Mouse (Mus musculus): ENCODE results near the gene Tmprss12. TPM values are rescaled to one million over a fixed set of nuclear protein-coding genes. Genes with fewer than 3 reads are reported as not detected.
"Not testable (repeated sequence)": the region's sequence is repeated elsewhere in the genome, so short reads cannot be mapped to it uniquely, and the experiment has no call there.

Tmprss12 gene
- total and polyA plus RNA-seq, 2 experiments from 2014 or later, result not detected

GRCm38 (mm10) chr15:100337847-100338246 is 57.2 kb downstream of the Tmprss12 start:
- H3K4me1 ChIP-seq (ENCODE audit: insufficient read depth); H3K27me3 ChIP-seq (ENCODE audit: insufficient read depth, low read length); H3K27ac ChIP-seq (ENCODE audit: low read depth, low read length); ATAC-seq; H3K36me3 ChIP-seq (ENCODE audit: insufficient read depth); H3K4me3 ChIP-seq (ENCODE audit: low read depth, low read length); DNase-seq; H3K9ac ChIP-seq; H3K9me3 ChIP-seq (ENCODE audit: low read length); H3K4me2 ChIP-seq (ENCODE audit: low read depth): not testable (repeated sequence)
- 47% methylated on average over 9 of the region's 10 CpGs for WGBS
- TF ChIP-seq CTCF (IDR thresholded peaks at IDR 0.05; ENCODE audit: low read depth), result peak; percentile 42; the same call in 1 of the 2 replicates

DNA sequence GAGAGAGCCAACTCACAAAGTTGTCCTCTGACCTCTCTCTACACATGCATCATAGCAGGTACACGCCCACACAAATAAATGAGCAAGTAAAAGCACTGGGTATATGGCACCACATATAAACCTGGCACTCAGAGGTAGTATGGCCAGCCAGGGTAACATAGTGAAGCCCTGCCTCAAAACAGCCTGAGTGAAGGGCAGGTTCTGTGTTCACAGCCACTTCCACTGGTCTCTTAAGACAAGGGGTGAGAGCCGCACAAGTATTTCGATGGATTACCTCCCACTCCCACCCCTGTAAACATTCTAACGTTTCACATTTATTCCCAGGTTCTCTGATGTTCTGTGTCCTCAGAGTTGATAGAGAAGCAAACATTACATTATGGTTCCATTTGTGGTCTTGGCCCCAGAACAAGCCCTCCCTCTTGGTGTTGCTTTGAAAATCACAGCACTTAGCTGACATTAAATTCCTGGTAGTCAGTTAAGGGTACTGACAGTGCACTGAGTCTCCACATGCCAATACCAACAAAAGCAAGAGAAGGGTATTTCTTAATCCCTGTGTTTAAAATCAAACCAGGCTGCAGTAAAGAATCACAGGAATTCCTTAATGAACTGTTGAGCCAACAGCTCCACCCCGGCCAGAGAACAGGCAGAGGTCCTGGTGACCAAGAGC is 60.8 kb downstream of the Tmprss12 start:
- not testable (repeated sequence) for H3K4me2 ChIP-seq (ENCODE audit: low read depth); H3K4me3 ChIP-seq (ENCODE audit: low read depth, low read length); H3K27ac ChIP-seq (ENCODE audit: low read depth, low read length); H3K36me3 ChIP-seq (ENCODE audit: insufficient read depth); H3K9me3 ChIP-seq (ENCODE audit: low read length); ATAC-seq; H3K27me3 ChIP-seq (ENCODE audit: insufficient read depth, low read length); DNase-seq; H3K9ac ChIP-seq; H3K4me1 ChIP-seq (ENCODE audit: insufficient read depth)
- 77% methylated on average over 4 of the region's 5 CpGs for WGBS

Other genes starting within 250 kb of the Tmprss12 start
- gene Dip2b, start 242.2 kb upstream of the Tmprss12 start, total RNA-seq (2014; rRNA removed), result 29.3 and 40.6 TPM in 2 replicates
- gene Dip2b, start 242.2 kb upstream of the Tmprss12 start, polyA plus RNA-seq (2015; fragmentation: Nextera tagmentation; extraction: Ambion mirVana), result 4.7 and 8.3 TPM in 2 replicates
- 5.4 and 5.6 TPM in 2 replicates for gene Atf1, start 53.0 kb upstream of the Tmprss12 start, total RNA-seq (2014; rRNA removed)
- 4.6 and 9.2 TPM in 2 replicates for gene Atf1, start 53.0 kb upstream of the Tmprss12 start, polyA plus RNA-seq (2015; fragmentation: Nextera tagmentation; extraction: Ambion mirVana)
- 11.6 and 13.5 TPM in 2 replicates for gene Mettl7a1, start 23.3 kb downstream of the Tmprss12 start, total RNA-seq (2014; rRNA removed)
- 1.2 and 2.3 TPM in 2 replicates for gene Mettl7a1, start 23.3 kb downstream of the Tmprss12 start, polyA plus RNA-seq (2015; fragmentation: Nextera tagmentation; extraction: Ambion mirVana)
- gene Mettl7a3, start 54.1 kb downstream of the Tmprss12 start, total RNA-seq (2014; rRNA removed), result not detected in 2 replicates
- gene Mettl7a3, start 54.1 kb downstream of the Tmprss12 start, polyA plus RNA-seq (2015; fragmentation: Nextera tagmentation; extraction: Ambion mirVana), result not detected in 2 replicates
- not detected in 2 replicates for gene Methig1, start 72.3 kb downstream of the Tmprss12 start, total RNA-seq (2014; rRNA removed)
- gene Methig1, start 72.3 kb downstream of the Tmprss12 start, polyA plus RNA-seq (2015; fragmentation: Nextera tagmentation; extraction: Ambion mirVana), result not detected in 2 replicates
- not detected in 2 replicates for gene Mettl7a2, start 72.4 kb downstream of the Tmprss12 start, total RNA-seq (2014; rRNA removed)
- gene Mettl7a2, start 72.4 kb downstream of the Tmprss12 start, polyA plus RNA-seq (2015; fragmentation: Nextera tagmentation; extraction: Ambion mirVana), result not detected in 2 replicates
- not detected in 2 replicates for gene Higd1c, start 83.7 kb downstream of the Tmprss12 start, total RNA-seq (2014; rRNA removed)
- not detected in 2 replicates for gene Higd1c, start 83.7 kb downstream of the Tmprss12 start, polyA plus RNA-seq (2015; fragmentation: Nextera tagmentation; extraction: Ambion mirVana)
- gene Gm5475, start 141.3 kb downstream of the Tmprss12 start, total RNA-seq (2014; rRNA removed), result 0.08 TPM in 1 of 2 replicates, not detected in the other
- gene Gm5475, start 141.3 kb downstream of the Tmprss12 start, polyA plus RNA-seq (2015; fragmentation: Nextera tagmentation; extraction: Ambion mirVana), result 0.09 and 0.10 TPM in 2 replicates
- 23.2 and 36.8 TPM in 2 replicates for gene Slc11a2, start 144.2 kb downstream of the Tmprss12 start, total RNA-seq (2014; rRNA removed)
- gene Slc11a2, start 144.2 kb downstream of the Tmprss12 start, polyA plus RNA-seq (2015; fragmentation: Nextera tagmentation; extraction: Ambion mirVana), result 17.2 and 17.6 TPM in 2 replicates
- gene Letmd1, start 188.2 kb downstream of the Tmprss12 start, total RNA-seq (2014; rRNA removed), result 70.5 and 87.8 TPM in 2 replicates
- gene Letmd1, start 188.2 kb downstream of the Tmprss12 start, polyA plus RNA-seq (2015; fragmentation: Nextera tagmentation; extraction: Ambion mirVana), result 45.3 and 52.5 TPM in 2 replicates
- 56.8 and 67.1 TPM in 2 replicates for gene Csrnp2, start 214.7 kb downstream of the Tmprss12 start, total RNA-seq (2014; rRNA removed)
- gene Csrnp2, start 214.7 kb downstream of the Tmprss12 start, polyA plus RNA-seq (2015; fragmentation: Nextera tagmentation; extraction: Ambion mirVana), result 29.4 and 36.3 TPM in 2 replicates